Comparison of ENCODE assay signal across 19 mouse cellular contexts in genomic region chr13:24430215-24430614, GRCm38 (mm10).
"Had no signal": no experiment of that assay in that cellular context is flagged by ENCODE, and none has a peak within 500 bp of the region (broad histone marks: within the 10 kb centered on the region; RNA-seq: fewer than 3 reads in every experiment).

No protein-coding gene starts in this region.

- H3K27me3 ChIP-seq: kidney, embryonic 15.5 days; midbrain, embryonic 12.5 days; midbrain, embryonic 15.5 days; stomach, embryonic 15.5 days had no signal

- H3K36me3 ChIP-seq: kidney, embryonic 15.5 days; midbrain, embryonic 12.5 days; midbrain, embryonic 15.5 days; neural tube, embryonic 13.5 days; stomach, embryonic 15.5 days had no signal

- ATAC-seq: midbrain, embryonic 15.5 days had no signal

- H3K9me3 ChIP-seq: kidney, embryonic 15.5 days; midbrain, embryonic 12.5 days; midbrain, embryonic 15.5 days; neural tube, embryonic 13.5 days; stomach, embryonic 15.5 days had no signal

- H3K4me3 ChIP-seq: kidney, embryonic 15.5 days; left cerebral cortex, adult 2 months; midbrain, embryonic 12.5 days; midbrain, embryonic 15.5 days; myocyte; neural tube, embryonic 13.5 days; stomach, embryonic 15.5 days had no signal

- H3K9ac ChIP-seq: kidney, embryonic 15.5 days; liver, embryonic 14.5 days; midbrain, embryonic 12.5 days; midbrain, embryonic 15.5 days; neural tube, embryonic 13.5 days; stomach, embryonic 15.5 days had no signal

- DNase-seq: kidney, adult 8-10 months; kidney, postnatal 10 days; kidney, postnatal 36 days; layer of hippocampus, postnatal 36 days; lung, adult 2 months; lung, postnatal 14 days; lung, postnatal 4 days; retina, postnatal 1 day; right cerebral cortex, postnatal 25 days; spleen, adult 18-20 months; thymus, postnatal 25 days had no signal

- H3K27ac ChIP-seq: kidney, embryonic 15.5 days; left cerebral cortex, adult 2 months; liver, embryonic 14.5 days; midbrain, embryonic 12.5 days; midbrain, embryonic 15.5 days; neural tube, embryonic 13.5 days; stomach, embryonic 15.5 days had no signal

- H3K4me1 ChIP-seq: kidney, embryonic 15.5 days; midbrain, embryonic 12.5 days; midbrain, embryonic 15.5 days; neural tube, embryonic 13.5 days; stomach, embryonic 15.5 days had no signal

- H3K4me2 ChIP-seq: kidney, embryonic 15.5 days; midbrain, embryonic 12.5 days; midbrain, embryonic 15.5 days; neural tube, embryonic 13.5 days; stomach, embryonic 15.5 days had no signal
